Mouse (Mus musculus) lung, postnatal 0 days (tissue): ENCODE measurements around the gene Suclg2.

ENCODE experiments used
- CTCF ChIP-seq: IDR thresholded peaks from 2 replicates; pipeline ENCODE4 v1.5.1; 2016; ENCODE audit warnings: antibody characterized with exemption, mild to moderate bottlenecking
- EP300 ChIP-seq: IDR thresholded peaks from 2 replicates; pipeline ENCODE4 v1.6.1; 2016; ENCODE audit warnings: antibody characterized with exemption, mild to moderate bottlenecking, control low read depth

- TF ChIP-seq CTCF (no peak), EP300 (no peak)
Observed at GRCm38 (mm10) chr6:95766566-95766965, 48.0 kb upstream of the Suclg2 start.
